Mouse (Mus musculus): ENCODE data around the gene Atp5g1. TPM values are rescaled to one million over a fixed set of nuclear protein-coding genes. Genes with fewer than 3 reads are reported as not detected.

Gene Atp5g1
- polyA plus RNA-seq, 1 experiment from 2014 or later, result 738 TPM

GRCm38 (mm10) chr11:96038560-96038959, 36.9 kb downstream of the Atp5g1 start:
- Histone ChIP-seq H3K27ac (ENCODE audit: low read depth) (no peak overlapping the region), H3K9me3 (ENCODE audit: low read depth, low read length) (no peaks in the 10 kb centered on the region), H3K27me3 (ENCODE audit: insufficient read depth, low read length) (no peaks in the 10 kb centered on the region), H3K4me1 (ENCODE audit: insufficient read depth) (peaks cover 6% of the 10 kb centered on the region; the same call in 1 of the 2 replicates), H3K36me3 (ENCODE audit: insufficient read depth) (peaks cover 30% of the 10 kb centered on the region), H3K9ac (no peak overlapping the region), H3K4me2 (no peak overlapping the region), H3K4me3 (ENCODE audit: low read depth, low read length) (no peak overlapping the region)
- DNase-seq (no peak), ATAC-seq (ENCODE audit: insufficient read depth) (no peak)
- TF ChIP-seq CTCF (IDR thresholded peaks at IDR 0.05; ENCODE audit: low read depth), result no peak
- WGBS, result 82% methylated on average over 1 of the region's 1 CpGs

GRCm38 (mm10) chr11:96037499-96037898, 38.0 kb downstream of the Atp5g1 start:
- Histone ChIP-seq H3K27me3 (ENCODE audit: insufficient read depth, low read length) (no peaks in the 10 kb centered on the region), H3K4me2 (no peak overlapping the region), H3K9ac (no peak overlapping the region), H3K4me1 (ENCODE audit: insufficient read depth) (peaks cover 6% of the 10 kb centered on the region; the same call in 1 of the 2 replicates), H3K9me3 (ENCODE audit: low read depth, low read length) (no peaks in the 10 kb centered on the region), H3K27ac (ENCODE audit: low read depth) (no peak overlapping the region), H3K4me3 (ENCODE audit: low read depth, low read length) (no peak overlapping the region), H3K36me3 (ENCODE audit: insufficient read depth) (peaks cover 21% of the 10 kb centered on the region; the same call in 1 of the 2 replicates)
- ATAC-seq (ENCODE audit: insufficient read depth) (no peak), DNase-seq (no peak)
- WGBS, result 90% methylated on average over 5 of the region's 5 CpGs
- TF ChIP-seq CTCF (IDR thresholded peaks at IDR 0.05; ENCODE audit: low read depth), result no peak

GRCm38 (mm10) chr11:96035133-96035532, 40.3 kb downstream of the Atp5g1 start:
- 7% methylated on average over 6 of the region's 6 CpGs for WGBS
- Histone ChIP-seq H3K9ac (peak overlapping the region; percentile 74), H3K36me3 (ENCODE audit: insufficient read depth) (peaks cover 11% of the 10 kb centered on the region; the same call in 1 of the 2 replicates), H3K9me3 (ENCODE audit: low read depth, low read length) (no peaks in the 10 kb centered on the region), H3K4me3 (ENCODE audit: low read depth, low read length) (peak overlapping the region; percentile 89), H3K27me3 (ENCODE audit: insufficient read depth, low read length) (no peaks in the 10 kb centered on the region), H3K4me1 (ENCODE audit: insufficient read depth) (peaks cover 6% of the 10 kb centered on the region; the same call in 1 of the 2 replicates), H3K4me2 (peak overlapping the region; percentile 94), H3K27ac (ENCODE audit: low read depth) (no peak overlapping the region)
- TF ChIP-seq CTCF (IDR thresholded peaks at IDR 0.05; ENCODE audit: low read depth), result no peak
- no peak for DNase-seq
- ATAC-seq (ENCODE audit: insufficient read depth), result peak; percentile 47; the same call in 1 of the 2 replicates

- H3K27ac ChIP-seq (ENCODE audit: low read depth), result peak within 1 kb of the TSS; percentile 16; the same call in 1 of the 2 replicates
- no peaks in the 10 kb centered on the region for H3K9me3 ChIP-seq (ENCODE audit: low read depth, low read length)
- DNase-seq (peak; percentile 98), ATAC-seq (ENCODE audit: insufficient read depth) (peak; percentile 73)
- WGBS, result under 1% methylated on average over 29 of the region's 29 CpGs
- no peak for TF ChIP-seq CTCF (IDR thresholded peaks at IDR 0.05; ENCODE audit: low read depth)
- H3K36me3 ChIP-seq (ENCODE audit: insufficient read depth), result peaks cover 11% of the 10 kb centered on the region; the same call in 1 of the 2 replicates
- no peaks in the 10 kb centered on the region for H3K27me3 ChIP-seq (ENCODE audit: insufficient read depth, low read length)
- H3K9ac ChIP-seq, result peak within 1 kb of the TSS; percentile 74
- peak within 1 kb of the TSS; percentile 89 for H3K4me3 ChIP-seq (ENCODE audit: low read depth, low read length)
- peaks cover 6% of the 10 kb centered on the region; the same call in 1 of the 2 replicates for H3K4me1 ChIP-seq (ENCODE audit: insufficient read depth)
- H3K4me2 ChIP-seq, result peak within 1 kb of the TSS; percentile 94
Observed at GRCm38 (mm10) chr11:96034596-96035052, 40.8 kb downstream of the Atp5g1 start, which contains the start of gene Snf8. Snf8 (plus strand) TSS chr11:96034885.

GRCm38 (mm10) chr11:96034116-96034515, 41.4 kb downstream of the Atp5g1 start:
- H3K27me3 ChIP-seq (ENCODE audit: insufficient read depth, low read length), result no peaks in the 10 kb centered on the region
- ATAC-seq (ENCODE audit: insufficient read depth), result no peak
- peaks cover 7% of the 10 kb centered on the region; the same call in 1 of the 2 replicates for H3K36me3 ChIP-seq (ENCODE audit: insufficient read depth)
- 40% methylated on average over 8 of the region's 8 CpGs for WGBS
- no peak for TF ChIP-seq CTCF (IDR thresholded peaks at IDR 0.05; ENCODE audit: low read depth)
- peaks cover 6% of the 10 kb centered on the region; the same call in 1 of the 2 replicates for H3K4me1 ChIP-seq (ENCODE audit: insufficient read depth)
- peak overlapping the region; percentile 94 for H3K4me2 ChIP-seq
- H3K4me3 ChIP-seq (ENCODE audit: low read depth, low read length), result peak overlapping the region; percentile 89
- H3K9me3 ChIP-seq (ENCODE audit: low read depth, low read length), result no peaks in the 10 kb centered on the region
- peak overlapping the region; percentile 74 for H3K9ac ChIP-seq
- DNase-seq, result peak; percentile 18
- H3K27ac ChIP-seq (ENCODE audit: low read depth), result no peak overlapping the region

- no peaks in the 10 kb centered on the region for H3K9me3 ChIP-seq (ENCODE audit: low read depth, low read length)
- H3K27ac ChIP-seq (ENCODE audit: low read depth), result no peak overlapping the region
- H3K4me2 ChIP-seq, result no peak overlapping the region
- H3K4me1 ChIP-seq (ENCODE audit: insufficient read depth), result peaks cover 6% of the 10 kb centered on the region; the same call in 1 of the 2 replicates
- H3K27me3 ChIP-seq (ENCODE audit: insufficient read depth, low read length), result no peaks in the 10 kb centered on the region
- H3K9ac ChIP-seq, result no peak overlapping the region
- TF ChIP-seq CTCF (IDR thresholded peaks at IDR 0.05; ENCODE audit: low read depth), result peak; percentile 36
- no peaks in the 10 kb centered on the region for H3K36me3 ChIP-seq (ENCODE audit: insufficient read depth)
- DNase-seq (peak; percentile 50), ATAC-seq (ENCODE audit: insufficient read depth) (no peak)
- 90% methylated on average over 3 of the region's 3 CpGs for WGBS
- no peak overlapping the region for H3K4me3 ChIP-seq (ENCODE audit: low read depth, low read length)
Observed at GRCm38 (mm10) chr11:96033264-96033663, 42.2 kb downstream of the Atp5g1 start.

GRCm38 (mm10) chr11:96031701-96032100, 43.8 kb downstream of the Atp5g1 start:
- WGBS, result 80% methylated on average over 2 of the region's 2 CpGs
- DNase-seq (no peak), ATAC-seq (ENCODE audit: insufficient read depth) (no peak)
- H3K9me3 ChIP-seq (ENCODE audit: low read depth, low read length), result no peaks in the 10 kb centered on the region
- peak; percentile 41 for TF ChIP-seq CTCF (IDR thresholded peaks at IDR 0.05; ENCODE audit: low read depth)
- H3K27me3 ChIP-seq (ENCODE audit: insufficient read depth, low read length), result no peaks in the 10 kb centered on the region
- peaks cover 6% of the 10 kb centered on the region; the same call in 1 of the 2 replicates for H3K4me1 ChIP-seq (ENCODE audit: insufficient read depth)
- H3K36me3 ChIP-seq (ENCODE audit: insufficient read depth), result no peaks in the 10 kb centered on the region
- H3K27ac ChIP-seq (ENCODE audit: low read depth), result no peak overlapping the region
- H3K4me3 ChIP-seq (ENCODE audit: low read depth, low read length), result no peak overlapping the region
- no peak overlapping the region for H3K9ac ChIP-seq
- H3K4me2 ChIP-seq, result no peak overlapping the region

Data from lung, embryonic 14.5 days (tissue).